Mouse (Mus musculus) embryonic fibroblast, embryonic 13.5 days (primary cell): ENCODE data around the gene Slc29a1. TPM values are rescaled to one million over a fixed set of nuclear protein-coding genes. Genes with fewer than 3 reads are reported as not detected.

Source experiments
- H3K27ac ChIP-seq: 2 replicates; pipeline ENCODE4 v1.5.1; 2012; ENCODE audit warnings: low read length, control low read depth, inconsistent platforms; ENCODE audit not compliant: insufficient read depth
- H3K4me1 ChIP-seq: 2 replicates; pipeline ENCODE4 v1.6.1; 2011; ENCODE audit warnings: low read length; ENCODE audit not compliant: control insufficient read depth, insufficient read depth
- H3K4me3 ChIP-seq: 2 replicates; pipeline ENCODE4 v1.5.1; 2011; ENCODE audit warnings: mild to moderate bottlenecking, control low read depth, low read length; ENCODE audit not compliant: insufficient read depth
- CTCF ChIP-seq: IDR thresholded peaks from 2 replicates; pipeline ENCODE4 v1.5.1; 2011; ENCODE audit warnings: mild to moderate bottlenecking, control low read depth, low read length, moderate library complexity, borderline replicate concordance; ENCODE audit not compliant: insufficient read depth
- POLR2A ChIP-seq: IDR thresholded peaks from 2 replicates; pipeline ENCODE4 v1.6.1; 2011; ENCODE audit warnings: low read depth, mild to moderate bottlenecking, control low read depth, low read length, moderate library complexity
- polyA plus RNA-seq: library from polyadenylated mRNA; stranded (reverse); fragments of >200 nt; gene quantifications from 2 replicates; pipeline ENCODE4 v1.2.4, GENCODE M21; 2011; ENCODE audit warnings: low read depth; ENCODE audit not compliant: missing spikeins, insufficient read length

Gene Slc29a1
- polyA plus RNA-seq, 1 experiment = 90.3 TPM

GRCm38 (mm10) chr17:45553065-45553464 is 46.3 kb downstream of the Slc29a1 start:
- H3K27ac ChIP-seq = no peak overlapping the region
- TF ChIP-seq POLR2A (no peak), CTCF (no peak)
- H3K4me1 ChIP-seq = no peaks in the 10 kb centered on the region; the same call in 1 of the 2 replicates
- no peak overlapping the region for H3K4me3 ChIP-seq

- Histone ChIP-seq H3K4me1 (no peaks in the 10 kb centered on the region; the same call in 1 of the 2 replicates), H3K27ac (no peak overlapping the region), H3K4me3 (no peak overlapping the region)
- peak; percentile 83 for TF ChIP-seq CTCF
- no peak for TF ChIP-seq POLR2A
Observed at GRCm38 (mm10) chr17:45551816-45552451, 47.5 kb downstream of the Slc29a1 start.

GRCm38 (mm10) chr17:45551249-45551796 is 48.1 kb downstream of the Slc29a1 start:
- no peak overlapping the region for H3K27ac ChIP-seq
- H3K4me3 ChIP-seq = no peak overlapping the region
- H3K4me1 ChIP-seq = no peaks in the 10 kb centered on the region
- TF ChIP-seq POLR2A (no peak), CTCF (no peak)

GRCm38 (mm10) chr17:45550253-45550652 is 49.2 kb downstream of the Slc29a1 start:
- Histone ChIP-seq H3K4me1 (no peaks in the 10 kb centered on the region), H3K27ac (no peak overlapping the region), H3K4me3 (no peak overlapping the region)
- no peak for TF ChIP-seq CTCF
- TF ChIP-seq POLR2A = no peak

GRCm38 (mm10) chr17:45549617-45550181 is 49.7 kb downstream of the Slc29a1 start, which contains the start of gene Tmem151b:
Gene Tmem151b (minus strand): TSS chr17:45549677.
- no peak within 1 kb of the TSS for H3K27ac ChIP-seq
- H3K4me3 ChIP-seq = peak within 1 kb of the TSS; percentile 34
- no peaks in the 10 kb centered on the region for H3K4me1 ChIP-seq
- TF ChIP-seq POLR2A = no peak
- TF ChIP-seq CTCF = no peak

GRCm38 (mm10) chr17:45548541-45549512 is 50.6 kb downstream of the Slc29a1 start:
- no peak overlapping the region for H3K4me3 ChIP-seq
- TF ChIP-seq CTCF (no peak), POLR2A (no peak)
- H3K27ac ChIP-seq = no peak overlapping the region
- H3K4me1 ChIP-seq = no peaks in the 10 kb centered on the region

GRCm38 (mm10) chr17:45547461-45548190 is 51.8 kb downstream of the Slc29a1 start:
- H3K4me1 ChIP-seq = no peaks in the 10 kb centered on the region
- H3K27ac ChIP-seq = no peak overlapping the region
- H3K4me3 ChIP-seq = no peak overlapping the region
- no peak for TF ChIP-seq CTCF
- no peak for TF ChIP-seq POLR2A

- Histone ChIP-seq H3K4me3 (no peak overlapping the region), H3K27ac (no peak overlapping the region), H3K4me1 (no peaks in the 10 kb centered on the region)
- TF ChIP-seq CTCF = no peak
Observed at GRCm38 (mm10) chr17:45546941-45547340, 52.5 kb downstream of the Slc29a1 start.
